Mouse (Mus musculus) kidney, postnatal 4 days (tissue): ENCODE measurements at regions not wholly inside any gene's neighbourhood (a gene's known extent, or its start where the extent isn't known, plus 50 kb on each side); places are given as distances from the start of the nearest gene placed in this dataset.

Source experiments
- DNase-seq, 2 experiments: peaks; one replicate each; pipeline ENCODE4 v3.0.0; 2021; ENCODE audit warnings: mixed read lengths in 2 of 2

- DNase-seq: no peak
Measured at GRCm38 (mm10) chr13:97443731-97444428, 203.0 kb downstream of the Enc1 start.

DNA sequence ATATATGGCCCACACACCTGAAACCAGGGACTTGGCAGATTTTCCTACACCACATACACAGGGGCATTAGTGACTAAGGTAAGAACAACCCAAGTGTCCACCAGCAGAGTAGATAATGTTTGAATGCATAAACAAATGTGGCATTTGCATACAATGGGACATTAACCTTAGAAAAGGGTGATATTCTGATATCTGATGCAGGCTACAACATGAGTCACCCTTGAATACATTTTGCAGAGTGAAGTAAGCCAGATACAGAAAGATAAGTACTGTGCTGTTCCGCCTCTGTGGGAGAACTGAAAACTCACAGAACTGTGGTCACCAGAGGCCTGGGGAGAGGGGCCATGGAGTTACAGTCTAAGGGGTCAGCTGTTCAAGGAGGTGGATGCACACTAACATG lies 201.9 kb downstream of the Enc1 start:
- no peak for DNase-seq

- peak in 1 of 2 experiments; percentile 29 for DNase-seq
Measured at GRCm38 (mm10) chr13:97442283-97442682, 201.4 kb downstream of the Enc1 start.

GRCm38 (mm10) chr13:97441803-97442202 lies 200.9 kb downstream of the Enc1 start:
- DNase-seq: no peak

DNA sequence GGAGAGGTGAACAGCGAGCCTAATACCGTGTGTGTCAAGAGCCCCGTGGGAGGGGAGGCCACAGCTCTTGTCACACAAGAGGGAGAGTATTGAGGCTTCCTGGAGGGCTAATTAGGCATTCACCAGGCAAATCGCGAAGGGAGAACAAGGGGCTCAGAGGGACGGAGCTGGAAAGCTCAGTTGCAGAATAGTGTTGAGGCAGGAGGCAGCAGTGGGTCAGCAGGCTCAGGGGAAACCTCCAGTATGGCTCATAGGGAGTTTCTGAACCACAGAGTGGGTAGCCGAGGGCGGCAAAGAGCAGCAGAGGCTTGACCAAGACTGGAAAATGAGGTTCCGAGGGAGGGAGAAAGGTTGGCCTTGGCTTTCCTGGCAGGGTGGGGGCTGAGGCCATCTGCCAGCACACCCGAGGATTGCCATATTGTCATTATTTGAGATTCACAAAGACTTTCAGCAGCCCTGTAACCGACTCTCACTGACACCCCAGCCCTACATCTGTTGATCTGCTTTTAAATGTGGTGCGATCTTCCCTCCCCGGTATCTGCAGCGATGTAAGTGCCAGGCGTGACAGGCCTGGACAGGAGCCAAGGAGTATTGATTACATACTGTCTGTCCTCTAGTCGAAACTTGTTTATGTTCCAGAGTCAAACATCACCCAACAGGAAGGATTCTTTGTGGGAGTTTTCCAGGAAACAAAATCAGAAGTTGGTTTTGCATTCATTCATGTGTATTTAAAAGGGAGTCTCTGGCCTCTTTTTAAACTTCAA lies 198.5 kb downstream of the Enc1 start:
- peak in 1 of 2 experiments; percentile 21 for DNase-seq

DNA sequence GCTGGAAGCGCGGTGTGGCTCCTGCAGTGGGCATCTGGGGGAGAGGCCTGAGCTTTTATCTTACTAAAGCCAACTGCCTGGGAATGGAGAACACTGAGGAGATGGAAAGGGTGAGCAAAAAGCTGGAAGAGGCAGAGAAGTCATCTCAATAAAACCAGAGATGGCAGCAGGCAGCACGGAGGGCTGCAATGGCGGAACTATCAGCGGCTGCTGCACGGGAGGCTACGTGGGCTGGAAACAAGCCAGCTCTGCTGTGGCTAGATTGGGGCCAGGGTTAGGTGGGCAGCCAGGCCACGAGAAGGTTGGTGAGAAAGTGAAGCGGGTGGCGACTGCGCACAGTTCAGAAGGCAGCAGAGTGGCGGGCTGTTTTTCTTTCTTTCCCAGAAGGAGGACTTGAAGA lies 197.8 kb downstream of the Enc1 start:
- peak in 1 of 2 experiments; percentile 36 for DNase-seq

GRCm38 (mm10) chr13:97438277-97438676 lies 197.4 kb downstream of the Enc1 start:
- DNase-seq: no peak

- DNase-seq: no peak
Measured at GRCm38 (mm10) chr13:97436719-97437350, 195.9 kb downstream of the Enc1 start.

DNA sequence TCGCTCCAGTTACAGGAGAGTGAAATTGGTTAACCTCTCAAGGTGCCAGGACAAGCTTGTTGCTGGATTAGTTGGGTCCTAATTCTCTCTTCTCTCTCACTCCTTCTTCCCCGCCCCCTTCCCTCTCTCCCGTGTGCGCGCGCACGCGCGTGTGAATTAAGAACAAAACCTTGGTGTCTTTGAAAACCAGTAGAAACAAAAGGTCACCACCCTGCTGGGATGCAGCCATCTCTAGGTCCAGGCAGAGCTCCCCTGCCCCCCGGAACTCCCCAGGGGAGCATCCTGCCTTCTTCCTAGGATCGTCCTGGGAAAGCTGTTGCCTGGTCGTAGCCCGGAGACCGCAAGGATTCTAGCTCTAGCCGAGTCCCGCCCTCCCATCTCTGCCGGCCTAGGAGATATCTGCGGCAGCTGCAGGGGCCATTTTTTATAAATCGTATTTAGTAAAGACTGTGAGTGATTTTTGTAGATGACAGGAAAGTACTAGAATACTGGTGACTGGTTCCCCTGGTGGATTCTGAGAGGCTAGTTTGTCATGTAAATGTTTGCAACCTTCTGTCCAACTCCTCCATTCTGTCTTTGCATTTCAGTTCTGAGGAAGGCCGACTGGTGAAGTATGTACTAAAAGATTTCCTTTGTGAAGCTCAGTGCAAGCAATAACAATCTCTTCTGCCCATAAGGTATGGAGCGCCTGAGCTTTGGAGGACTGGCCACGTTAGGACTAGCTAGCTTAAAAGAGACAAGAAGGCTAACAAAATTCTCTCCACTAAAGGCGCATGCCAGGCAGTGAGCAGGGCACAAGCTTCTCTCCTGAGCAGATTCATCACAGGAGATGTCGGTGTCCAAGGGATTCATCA lies 195.2 kb downstream of the Enc1 start:
- DNase-seq: peak; percentile 75 to 83

GRCm38 (mm10) chr13:97434961-97435864 lies 194.3 kb downstream of the Enc1 start:
- peak; percentile 48 to 67 for DNase-seq

DNA sequence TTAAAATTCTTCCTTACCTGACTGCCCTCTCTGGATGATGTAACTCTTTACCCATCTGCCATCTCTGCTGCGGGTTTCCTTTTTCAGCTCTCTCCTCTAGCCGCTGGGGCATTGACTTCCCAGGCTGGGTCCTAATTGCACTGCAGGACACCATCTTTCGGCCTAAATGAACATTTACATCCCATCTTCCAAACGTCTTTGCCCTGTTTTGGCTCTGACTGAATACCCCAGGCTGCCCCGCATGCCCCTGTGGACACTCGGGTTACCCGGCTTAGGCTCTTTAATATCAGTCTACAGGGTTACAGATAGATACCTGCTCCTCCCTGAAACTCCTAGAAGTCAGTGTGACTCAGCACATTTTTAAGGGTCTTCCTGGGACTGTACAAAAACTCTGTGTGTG lies 193.3 kb downstream of the Enc1 start:
- DNase-seq: no peak

GRCm38 (mm10) chr13:97432627-97433026 lies 191.7 kb downstream of the Enc1 start:
- DNase-seq: no peak

GRCm38 (mm10) chr13:97430885-97431284 lies 190.0 kb downstream of the Enc1 start:
- no peak for DNase-seq

- no peak for DNase-seq
Measured at GRCm38 (mm10) chr13:97428163-97428562, 187.3 kb downstream of the Enc1 start.

DNA sequence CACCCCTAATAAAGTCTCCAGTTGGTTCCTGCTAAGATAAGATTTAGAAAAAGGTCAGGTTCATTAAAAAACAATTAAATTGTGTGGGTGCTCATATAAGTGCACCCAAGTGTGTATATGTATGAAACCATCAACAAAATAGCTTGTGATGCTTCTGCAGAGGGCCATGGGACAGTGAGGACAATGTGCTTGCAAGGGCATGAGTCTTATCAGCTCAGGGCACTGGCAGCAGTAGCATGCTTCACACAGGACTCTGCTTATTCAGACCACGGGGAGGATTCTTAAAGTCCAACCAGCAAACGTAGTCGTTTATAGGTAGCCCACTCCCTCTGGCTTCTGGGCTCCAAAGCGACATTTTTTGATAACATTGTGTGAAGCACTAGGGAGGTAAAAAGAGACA lies 186.6 kb downstream of the Enc1 start:
- no peak for DNase-seq

DNA sequence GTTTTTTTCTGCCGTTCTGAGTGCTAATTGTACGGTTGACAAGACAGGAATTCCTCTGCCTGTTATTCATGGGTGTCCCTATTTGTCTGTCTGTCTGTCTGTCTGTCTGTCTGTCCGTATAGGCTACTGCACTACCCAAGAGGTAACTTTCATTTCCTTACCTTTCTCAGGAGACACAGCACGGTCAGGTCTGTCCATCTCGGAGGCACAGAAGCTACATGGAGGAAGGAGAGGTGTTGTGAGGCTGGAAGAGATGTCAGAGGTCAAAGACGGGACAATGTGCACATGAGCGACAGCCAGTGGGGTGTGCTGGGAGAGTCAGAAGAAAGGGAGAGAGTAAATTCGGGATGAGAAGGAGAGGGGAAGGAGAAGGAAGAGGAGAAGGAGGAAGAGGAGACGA lies 184.8 kb downstream of the Enc1 start:
- no peak for DNase-seq

DNA sequence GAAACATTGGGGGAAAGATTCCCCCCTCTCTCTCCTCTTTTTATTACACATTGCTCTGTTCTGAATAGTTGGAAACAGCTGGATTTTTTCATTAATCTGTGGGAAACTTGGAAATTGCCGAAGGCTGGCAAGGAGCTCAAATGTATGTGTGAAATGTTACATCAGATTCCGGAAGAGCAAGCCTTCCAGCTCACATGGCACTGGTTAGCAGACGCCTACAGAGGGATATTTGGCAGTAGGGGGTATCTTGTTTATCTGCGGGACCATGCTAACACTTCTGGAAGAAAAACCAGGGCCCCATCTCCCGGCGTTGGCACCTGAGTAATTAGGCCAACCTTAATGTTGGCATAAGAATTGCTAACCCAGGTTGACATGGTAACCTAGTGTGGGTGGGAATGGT lies 183.0 kb downstream of the Enc1 start:
- no peak for DNase-seq

- DNase-seq: no peak
Measured at GRCm38 (mm10) chr13:97423298-97423817, 182.5 kb downstream of the Enc1 start.

DNA sequence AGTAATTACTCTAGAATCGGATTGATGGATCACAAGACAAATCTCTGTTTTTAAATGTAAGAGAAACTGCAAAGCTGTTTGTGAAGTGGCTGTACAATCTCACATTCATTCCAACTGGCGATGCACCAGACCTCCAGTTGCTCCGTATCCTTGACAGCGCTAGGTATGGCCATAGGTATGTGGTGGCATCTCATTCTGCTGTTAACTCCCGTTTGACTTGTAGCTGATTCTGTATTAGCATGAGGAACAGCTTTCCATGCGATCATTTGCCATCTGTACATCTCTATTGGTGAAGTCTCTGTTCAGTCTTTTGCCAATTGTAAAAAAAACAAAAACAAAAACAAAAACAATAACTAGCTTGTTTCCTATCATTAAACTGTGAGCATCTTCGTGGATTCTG lies 182.0 kb downstream of the Enc1 start:
- no peak for DNase-seq

DNA sequence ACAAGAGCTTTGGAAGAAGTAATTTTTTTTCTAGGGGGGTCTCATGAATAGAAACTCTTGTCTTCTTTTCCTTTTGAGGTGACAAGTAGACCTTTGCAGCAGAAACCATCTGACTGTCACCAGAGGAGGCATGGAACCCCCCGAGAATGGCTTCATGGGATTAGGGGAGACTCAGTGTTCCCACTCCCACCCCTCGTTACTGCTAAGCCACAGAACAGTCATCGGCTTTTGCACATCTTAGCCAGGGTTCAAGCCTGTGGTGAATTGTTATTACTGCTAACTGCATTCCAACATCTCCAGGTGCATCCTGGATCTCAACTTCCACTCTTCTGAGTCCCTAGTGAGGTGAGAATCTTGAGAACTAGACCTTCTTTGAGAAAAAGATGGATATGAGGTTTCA lies 180.9 kb downstream of the Enc1 start:
- no peak for DNase-seq

- DNase-seq: no peak
Measured at GRCm38 (mm10) chr13:97420773-97421172, 179.9 kb downstream of the Enc1 start.

DNA sequence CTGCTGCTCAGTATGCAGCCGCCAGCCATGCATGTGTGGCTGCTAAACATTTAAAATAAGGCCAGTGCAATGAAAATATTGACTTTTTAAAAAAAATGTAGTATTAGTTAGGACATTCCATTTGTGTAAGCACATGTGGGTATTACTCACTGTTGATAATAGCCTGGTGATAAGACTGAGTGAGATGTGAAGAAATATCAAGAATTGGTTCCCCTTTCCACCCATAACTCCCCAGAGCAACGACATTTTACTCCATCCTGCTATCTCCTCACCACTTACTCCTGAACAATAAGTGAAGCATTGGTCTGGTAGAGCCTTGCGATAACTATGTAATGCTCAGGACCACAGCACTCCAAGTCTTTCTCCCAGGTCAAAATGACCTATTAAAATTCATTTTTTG lies 178.2 kb downstream of the Enc1 start:
- no peak for DNase-seq
